18 mouse cellular contexts compared by ENCODE assay signal in genomic region chr17:48146120-48146519, GRCm38 (mm10). TPM values are rescaled to one million over a fixed set of nuclear protein-coding genes. Genes with fewer than 3 reads are reported as not detected.
"Had no signal": no experiment of that assay in that cellular context is flagged by ENCODE, and none has a peak within 500 bp of the region (broad histone marks: within the 10 kb centered on the region; RNA-seq: fewer than 3 reads in every experiment).

Gene 9830107B12Rik (minus strand): TSS chr17:48146268.

- H3K4me2 ChIP-seq: limb, embryonic 15.5 days; midbrain, embryonic 11.5 days had no signal

- H3K27me3 ChIP-seq: limb, embryonic 15.5 days had no signal

- H3K36me3 ChIP-seq: limb, embryonic 15.5 days had no signal

- H3K27ac ChIP-seq: limb, embryonic 15.5 days had no signal

- H3K9me3 ChIP-seq: limb, embryonic 15.5 days had no signal

- ATAC-seq: inflammation-experienced regulatory T-cells, adult 6 months; intestine, postnatal 0 days; lung, postnatal 0 days; midbrain, embryonic 16.5 days had no signal

- H3K4me1 ChIP-seq: limb, embryonic 15.5 days had no signal

- DNase-seq: kidney, adult 8-10 months; kidney, postnatal 25 days; layer of hippocampus, postnatal 36 days; lung, adult 18-20 months; right cerebral cortex, adult 18-20 months; right cerebral cortex, postnatal 25 days; thymus, adult 18-20 months; thymus, postnatal 14 days had no signal

- H3K9ac ChIP-seq: limb, embryonic 15.5 days had no signal

- H3K4me3 ChIP-seq: limb, embryonic 15.5 days had no signal

RNA-seq across cellular contexts. Expression of gene 9830107B12Rik, which starts in this region (rescaled TPM):
- total RNA-seq: layer of hippocampus, postnatal 36 days; left cerebral cortex, postnatal 25 days had no signal
- polyA plus RNA-seq: inflammation-experienced regulatory T-cells, adult 6 months; intestine, postnatal 0 days; kidney, embryonic 16.5 days; limb, embryonic 11.5 days; limb, embryonic 15.5 days; midbrain, embryonic 11.5 days; midbrain, embryonic 16.5 days; neural tube, embryonic 14.5 days had no signal
